Mouse (Mus musculus) ES-E14 (cell line): ENCODE data around the gene Phldb2.

Experiments used
- HCFC1 ChIP-seq: IDR thresholded peaks from 2 replicates; pipeline ENCODE4 v1.6.1; 2012; ENCODE audit warnings: low read length, inconsistent platforms, borderline replicate concordance; ENCODE audit not compliant: insufficient read depth
- ZC3H11A ChIP-seq: IDR thresholded peaks from 2 replicates; pipeline ENCODE4 v1.6.1; 2012; ENCODE audit warnings: low read depth, mild to moderate bottlenecking, inconsistent platforms, low read length, borderline replicate concordance
- ZNF384 ChIP-seq: IDR thresholded peaks from 2 replicates; pipeline ENCODE4 v1.6.1; 2012; ENCODE audit warnings: low read depth, low read length, inconsistent platforms

GRCm38 (mm10) chr16:45890471-45891200 lies 62.8 kb downstream of the Phldb2 start:
- TF ChIP-seq ZC3H11A (no peak), ZNF384 (no peak), HCFC1 (no peak)
